ENCODE assay signal across 21 mouse cellular contexts in genomic region chr14:75192858-75193257, GRCm38 (mm10). TPM values are rescaled to one million over a fixed set of nuclear protein-coding genes. Genes with fewer than 3 reads are reported as not detected.
"Had no signal": no experiment of that assay in that cellular context is flagged by ENCODE, and none has a peak within 500 bp of the region (broad histone marks: within the 10 kb centered on the region; RNA-seq: fewer than 3 reads in every experiment).

No protein-coding gene starts in this region.

- H3K4me3 ChIP-seq: layer of hippocampus, adult 2 months; limb, embryonic 13.5 days; liver, embryonic 12.5 days; midbrain, embryonic 13.5 days; neural tube, embryonic 13.5 days; stomach, embryonic 15.5 days had no signal

- H3K4me2 ChIP-seq: limb, embryonic 13.5 days; liver, embryonic 12.5 days; lung, embryonic 14.5 days; midbrain, embryonic 13.5 days; neural tube, embryonic 13.5 days; stomach, embryonic 15.5 days had no signal

- H3K9me3 ChIP-seq: limb, embryonic 13.5 days; liver, embryonic 12.5 days; midbrain, embryonic 13.5 days; neural tube, embryonic 13.5 days; stomach, embryonic 15.5 days had no signal

- ATAC-seq: liver, embryonic 12.5 days; midbrain, embryonic 13.5 days had no signal

- H3K27me3 ChIP-seq: limb, embryonic 13.5 days; liver, embryonic 12.5 days; midbrain, embryonic 13.5 days; neural tube, embryonic 13.5 days; stomach, embryonic 15.5 days had no signal

- H3K4me1 ChIP-seq: limb, embryonic 13.5 days; midbrain, embryonic 13.5 days; neural tube, embryonic 13.5 days; stomach, embryonic 15.5 days had no signal

- H3K36me3 ChIP-seq: limb, embryonic 13.5 days; liver, embryonic 12.5 days; midbrain, embryonic 13.5 days; neural tube, embryonic 13.5 days; stomach, embryonic 15.5 days had no signal

- DNase-seq: kidney, adult 11 months; kidney, postnatal 10 days; kidney, postnatal 4 days; left cerebral cortex, postnatal 4 days; lung, embryonic 14.5 days; lung, postnatal 10 days; lung, postnatal 4 days; right cerebral cortex, adult 18-20 months; right cerebral cortex, postnatal 25 days; spleen, adult 18-20 months; thymus, adult 2 months; thymus, postnatal 25 days had no signal

- H3K9ac ChIP-seq: limb, embryonic 13.5 days; liver, embryonic 12.5 days; lung, embryonic 14.5 days; midbrain, embryonic 13.5 days; neural tube, embryonic 13.5 days; stomach, embryonic 15.5 days had no signal

- H3K27ac ChIP-seq: layer of hippocampus, adult 2 months; limb, embryonic 13.5 days; liver, embryonic 12.5 days; midbrain, embryonic 13.5 days; neural tube, embryonic 13.5 days; stomach, embryonic 15.5 days had no signal

RNA-seq across cellular contexts. Expression of gene Cpb2, which starts 49.2 kb away (rescaled TPM):
- total RNA-seq: layer of hippocampus, adult 2 months; layer of hippocampus, postnatal 10 days; left cerebral cortex, postnatal 4 days; megakaryocyte-erythroid progenitor cell, adult 5-6 weeks had no signal
- polyA plus RNA-seq: limb, embryonic 13.5 days; lung, embryonic 14.5 days; neural tube, embryonic 13.5 days; testis, adult 2 months; thymus, adult 2 months had no signal
